Mouse (Mus musculus): ENCODE data around the gene Gm2115. TPM values are rescaled to one million over a fixed set of nuclear protein-coding genes. Genes with fewer than 3 reads are reported as not detected.

Gene Gm2115
- total and polyA plus RNA-seq, 3 experiments, result under 0.01 to 0.14 TPM; not detected in 1

DNA sequence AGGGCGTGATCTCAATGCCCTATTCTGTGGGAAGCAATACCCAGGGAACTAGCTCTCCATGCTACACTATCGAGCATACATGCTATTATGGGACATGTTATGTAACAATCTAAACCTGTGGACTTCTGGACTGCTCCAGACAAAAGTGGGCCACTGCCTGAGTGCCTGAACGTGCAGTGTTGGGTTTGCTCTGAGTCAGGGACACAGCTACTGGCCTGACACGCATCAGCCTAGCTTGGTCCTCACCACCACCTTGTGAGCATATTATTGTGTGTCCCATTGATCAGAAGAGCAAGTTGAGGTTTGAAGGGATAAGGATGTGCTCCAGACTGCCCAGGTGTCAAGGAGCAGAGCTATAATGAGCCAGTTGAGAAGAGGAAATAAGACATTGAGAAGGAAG lies 16.2 kb downstream of the Gm2115 start:
- no peaks in the 10 kb centered on the region for H3K79me2 ChIP-seq (replicated peaks; ENCODE audit: control insufficient read depth, extremely low read depth, insufficient read depth, poor library complexity, severe bottlenecking)
- no peak for DNase-seq (ENCODE audit: extremely low read depth)
- TF ChIP-seq IRF4 (IDR thresholded peaks at IDR 0.05; ENCODE audit: low read depth, low read length) (no peak), ETS1 (conservative IDR thresholded peaks at IDR 0.05; ENCODE audit: low read depth, low read length) (no peak), BHLHE40 (IDR thresholded peaks at IDR 0.05; ENCODE audit: low read depth, low read length) (no peak), RCOR1 (conservative IDR thresholded peaks at IDR 0.05; ENCODE audit: low read depth, low read length) (no peak)
- no peaks in the 10 kb centered on the region for H3K9me3 ChIP-seq (replicated peaks; ENCODE audit: low read length)
- no peaks in the 10 kb centered on the region for H3K27me3 ChIP-seq (replicated peaks)
- in situ Hi-C loops (cut with MboI; ENCODE audit: low pct_ligation_motif_present, low pct_unique_long_range_greater_than_20kb, low sequenced_read_pairs) (no loop called here), dilution Hi-C loops (cut with MboI; ENCODE audit: extremely low pct_ligation_motif_present, extremely low pct_unique_long_range_greater_than_20kb, low sequenced_read_pairs) (no loop called here)
- no peak overlapping the region for H3K9ac ChIP-seq (ENCODE audit: insufficient read depth, low read depth)
- H3K4me1 ChIP-seq (ENCODE audit: control insufficient read depth in 1 of 2, insufficient read depth in 2 of 2), result peaks cover 8 to 15% of the 10 kb centered on the region in 2 experiments
- no peak overlapping the region for H3K27ac ChIP-seq (ENCODE audit: insufficient read depth, low read depth)
- H3K36me3 ChIP-seq (replicated peaks in 1 of 2; ENCODE audit: control insufficient read depth in 1 of 2, insufficient read depth in 1 of 2, low read length in 1 of 2), result no peaks in the 10 kb centered on the region
- no peak overlapping the region for H3K4me3 ChIP-seq (replicated peaks in 1 of 3; ENCODE audit: low read depth in 2 of 3, low read length in 2 of 3, poor library complexity in 1 of 3)
- H3K4me2 ChIP-seq (ENCODE audit: insufficient read depth, low read depth, poor library complexity, severe bottlenecking), result 0 out of 2 replicates have a peak overlapping the region, but pooled peaks have one; percentile 0

DNA sequence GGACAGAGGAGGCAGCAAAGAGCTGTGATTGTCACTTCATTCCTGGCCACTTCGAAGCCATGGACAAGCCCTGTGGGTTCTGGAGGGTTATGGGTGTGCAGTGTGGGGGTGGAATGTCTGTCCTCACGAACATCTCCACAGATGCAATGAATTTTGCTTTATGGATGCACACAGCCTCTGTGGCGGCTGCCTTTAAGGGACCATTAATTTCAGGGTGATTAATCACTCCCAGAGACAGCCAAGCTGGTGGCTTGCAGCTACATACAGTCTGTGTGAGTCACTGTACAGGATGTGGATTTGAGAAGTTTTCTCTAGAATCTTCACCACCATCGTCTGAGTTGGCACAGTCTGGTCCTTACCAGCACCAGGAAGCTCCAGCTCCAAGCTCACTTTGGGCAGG lies 17.9 kb downstream of the Gm2115 start:
- in situ Hi-C loops (cut with MboI; ENCODE audit: low pct_ligation_motif_present, low pct_unique_long_range_greater_than_20kb, low sequenced_read_pairs) (no loop called here), dilution Hi-C loops (cut with MboI; ENCODE audit: extremely low pct_ligation_motif_present, extremely low pct_unique_long_range_greater_than_20kb, low sequenced_read_pairs) (no loop called here)
- no peaks in the 10 kb centered on the region for H3K27me3 ChIP-seq (replicated peaks)
- no peaks in the 10 kb centered on the region for H3K9me3 ChIP-seq (replicated peaks; ENCODE audit: low read length)
- peaks cover 8 to 24% of the 10 kb centered on the region in 2 experiments for H3K4me1 ChIP-seq (ENCODE audit: control insufficient read depth in 1 of 2, insufficient read depth in 2 of 2)
- no peak overlapping the region for H3K4me2 ChIP-seq (ENCODE audit: insufficient read depth, low read depth, poor library complexity, severe bottlenecking)
- no peak overlapping the region for H3K9ac ChIP-seq (ENCODE audit: insufficient read depth, low read depth)
- no peaks in the 10 kb centered on the region for H3K36me3 ChIP-seq (replicated peaks in 1 of 2; ENCODE audit: control insufficient read depth in 1 of 2, insufficient read depth in 1 of 2, low read length in 1 of 2)
- TF ChIP-seq JUND (conservative IDR thresholded peaks at IDR 0.05; ENCODE audit: low read depth, low read length) (no peak), MAX (IDR thresholded peaks at IDR 0.05; ENCODE audit: low read length) (no peak), POLR2A (IDR thresholded peaks at IDR 0.05; ENCODE audit: low read depth, low read length) (no peak), CHD1 (IDR thresholded peaks at IDR 0.05; ENCODE audit: low read depth, low read length) (no peak), GABPA (IDR thresholded peaks at IDR 0.05; ENCODE audit: insufficient replicate concordance, low read depth, low read length) (no peak), JUN (IDR thresholded peaks at IDR 0.05; ENCODE audit: insufficient read depth, low read depth, low read length) (no peak), USF2 (conservative IDR thresholded peaks at IDR 0.05; ENCODE audit: low read depth, low read length) (no peak), HCFC1 (IDR thresholded peaks at IDR 0.05; ENCODE audit: low read depth, low read length) (no peak), ZNF384 (IDR thresholded peaks at IDR 0.05; ENCODE audit: low read depth, low read length) (no peak)
- no peak overlapping the region for H3K27ac ChIP-seq (ENCODE audit: insufficient read depth, low read depth)
- H3K79me2 ChIP-seq (replicated peaks; ENCODE audit: control insufficient read depth, extremely low read depth, insufficient read depth, poor library complexity, severe bottlenecking), result no peaks in the 10 kb centered on the region
- H3K4me3 ChIP-seq (replicated peaks in 1 of 3; ENCODE audit: low read depth in 2 of 3, low read length in 2 of 3, poor library complexity in 1 of 3), result no peak overlapping the region
- no peak for DNase-seq (ENCODE audit: extremely low read depth)

DNA sequence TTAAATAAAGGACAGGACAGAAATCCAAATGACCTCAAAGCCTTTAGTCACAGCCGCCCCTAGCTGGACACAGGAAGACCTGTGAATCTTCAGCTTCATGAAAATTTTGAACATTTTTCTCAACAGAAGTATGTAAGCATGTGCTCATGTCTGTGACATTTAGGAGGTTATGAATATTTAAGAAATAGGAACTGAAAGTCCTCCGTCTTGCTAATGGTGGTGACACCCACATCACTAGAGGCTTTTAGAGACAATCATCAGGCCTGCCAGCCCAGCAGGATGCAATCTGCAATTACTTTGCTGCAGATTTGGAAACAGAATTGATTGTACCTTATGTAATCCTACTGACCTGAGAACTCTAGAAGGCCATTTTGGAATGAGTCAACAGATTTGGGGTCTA lies 22.7 kb downstream of the Gm2115 start:
- H3K4me1 ChIP-seq (ENCODE audit: control insufficient read depth in 1 of 2, insufficient read depth in 2 of 2), result peaks cover 0 to 16% of the 10 kb centered on the region in 2 experiments; a peak in 2 of 4 replicates
- H3K9me3 ChIP-seq (replicated peaks; ENCODE audit: low read length), result no peaks in the 10 kb centered on the region
- no peak for TF ChIP-seq SMC3 (IDR thresholded peaks at IDR 0.05; ENCODE audit: low read depth, low read length)
- TF ChIP-seq IRF4 (IDR thresholded peaks at IDR 0.05; ENCODE audit: low read depth, low read length), result peak; percentile 90
- TF ChIP-seq MYC (IDR thresholded peaks at IDR 0.05; ENCODE audit: low read depth, low read length), result peak; percentile 91
- peak; percentile 76 for TF ChIP-seq EP300 (IDR thresholded peaks at IDR 0.05; ENCODE audit: low read length)
- TF ChIP-seq MAX (IDR thresholded peaks at IDR 0.05; ENCODE audit: low read length), result peak; percentile 65; the same call in 1 of the 2 replicates
- TF ChIP-seq BHLHE40 (IDR thresholded peaks at IDR 0.05; ENCODE audit: low read depth, low read length), result peak; percentile 46; the same call in 1 of the 2 replicates
- TF ChIP-seq ETS1 (conservative IDR thresholded peaks at IDR 0.05; ENCODE audit: low read depth, low read length), result no peak
- no peak for TF ChIP-seq RCOR1 (conservative IDR thresholded peaks at IDR 0.05; ENCODE audit: low read depth, low read length)
- dilution Hi-C loops (cut with MboI; ENCODE audit: extremely low pct_ligation_motif_present, extremely low pct_unique_long_range_greater_than_20kb, low sequenced_read_pairs), result no loop called here
- H3K4me3 ChIP-seq (replicated peaks in 1 of 3; ENCODE audit: low read depth in 2 of 3, low read length in 2 of 3, poor library complexity in 1 of 3), result no peak overlapping the region
- H3K36me3 ChIP-seq (replicated peaks in 1 of 2; ENCODE audit: control insufficient read depth in 1 of 2, insufficient read depth in 1 of 2, low read length in 1 of 2), result no peaks in the 10 kb centered on the region
- in situ Hi-C loops (cut with MboI; ENCODE audit: low pct_ligation_motif_present, low pct_unique_long_range_greater_than_20kb, low sequenced_read_pairs), result no loop called here
- no peaks in the 10 kb centered on the region for H3K27me3 ChIP-seq (replicated peaks)
- H3K79me2 ChIP-seq (replicated peaks; ENCODE audit: control insufficient read depth, extremely low read depth, insufficient read depth, poor library complexity, severe bottlenecking), result no peaks in the 10 kb centered on the region
- peak; percentile 66 for DNase-seq (ENCODE audit: extremely low read depth)
- no peak overlapping the region for H3K4me2 ChIP-seq (ENCODE audit: insufficient read depth, low read depth, poor library complexity, severe bottlenecking)
- no peak overlapping the region for H3K27ac ChIP-seq (ENCODE audit: insufficient read depth, low read depth)
- no peak overlapping the region for H3K9ac ChIP-seq (ENCODE audit: insufficient read depth, low read depth)

Data from CH12.LX (cell line).